Mouse (Mus musculus): ENCODE measurements around the gene Gm20498.
"Not testable (repeated sequence)": the region's sequence is repeated elsewhere in the genome, so short reads cannot be mapped to it uniquely, and the experiment has no call there.

Gm20498 gene

DNA sequence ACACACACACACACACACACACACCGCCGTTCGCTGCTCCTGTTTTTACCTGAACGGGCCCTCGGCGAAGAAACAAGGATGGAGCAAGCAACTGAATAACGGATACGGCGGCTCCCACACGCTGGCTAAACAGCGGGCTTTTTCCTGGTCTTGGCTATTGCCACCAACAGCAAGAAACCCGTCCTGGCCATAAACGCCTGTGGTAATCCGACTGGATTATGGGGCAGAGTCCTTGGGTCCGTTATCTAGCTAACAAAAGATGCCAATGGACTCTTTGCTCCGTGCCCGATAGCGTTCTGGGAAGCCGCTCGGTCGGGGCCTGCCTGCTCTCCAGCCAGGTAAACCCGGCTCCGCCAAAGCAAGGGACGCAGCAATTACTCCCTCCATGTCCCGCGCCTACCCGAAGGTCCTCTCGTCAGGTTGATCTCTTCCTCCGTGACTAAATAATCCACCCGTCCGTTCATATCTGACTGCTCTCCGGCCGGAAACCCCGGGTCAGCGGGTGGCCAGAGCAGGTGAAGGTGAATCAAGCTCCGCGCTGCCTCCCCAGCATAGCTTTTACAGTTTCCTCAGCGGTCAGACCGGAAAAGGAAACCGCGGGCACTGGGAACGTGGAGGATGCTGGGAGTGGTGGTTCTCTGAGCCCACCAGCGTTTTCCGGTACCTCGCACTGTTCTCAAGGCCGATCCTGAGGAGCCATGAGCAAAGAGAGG is at the start of gene Gm20498, which contains the start of gene Synj2bp:
TSS of gene Gm20498 (minus strand) at position 590 of the 713 bp plus-strand sequence.
TSS of gene Synj2bp (minus strand) at position 596 of the 713 bp plus-strand sequence.
- DNase-seq (ENCODE audit: low read depth, low spot score), result peak; percentile 92

DNA sequence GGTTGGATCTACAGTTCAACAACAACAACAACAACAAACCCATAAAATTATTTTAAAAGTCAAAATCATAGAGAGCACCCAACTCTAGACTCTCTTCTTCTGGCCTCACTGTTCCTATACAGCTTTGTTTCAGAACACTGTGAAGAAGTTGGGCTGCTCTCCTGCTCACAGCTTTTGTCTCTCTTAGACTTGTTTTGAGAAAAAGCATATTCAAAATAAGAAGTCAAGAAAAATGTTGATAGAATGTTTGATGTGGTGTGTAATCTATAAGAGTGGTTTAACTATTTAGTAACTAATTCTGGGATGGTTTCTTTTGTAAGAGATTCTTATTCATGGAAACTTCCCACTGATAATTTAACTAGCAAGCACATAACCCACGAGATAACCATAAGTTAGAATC is 35.7 kb upstream of the Gm20498 start, which contains the start of gene Adam21:
TSS of gene Adam21 (minus strand) at position 101 of the 400 bp plus-strand sequence.
- DNase-seq (ENCODE audit: low read depth, low spot score), result no peak

GRCm38 (mm10) chr12:81567931-81568330 is 35.2 kb upstream of the Gm20498 start:
- no peak for DNase-seq (ENCODE audit: low read depth, low spot score)

- DNase-seq (ENCODE audit: low read depth, low spot score), result no peak
Observed at GRCm38 (mm10) chr12:81564173-81564572, 31.5 kb upstream of the Gm20498 start.

GRCm38 (mm10) chr12:81549286-81549685 is 16.6 kb upstream of the Gm20498 start:
- no peak for DNase-seq (ENCODE audit: low read depth, low spot score)

- no peak for DNase-seq (ENCODE audit: low read depth, low spot score)
Observed at GRCm38 (mm10) chr12:81547163-81547562, 14.5 kb upstream of the Gm20498 start.

GRCm38 (mm10) chr12:81533029-81533419 is 319 bp upstream of the Gm20498 start:
- DNase-seq (ENCODE audit: low read depth, low spot score), result no peak

DNA sequence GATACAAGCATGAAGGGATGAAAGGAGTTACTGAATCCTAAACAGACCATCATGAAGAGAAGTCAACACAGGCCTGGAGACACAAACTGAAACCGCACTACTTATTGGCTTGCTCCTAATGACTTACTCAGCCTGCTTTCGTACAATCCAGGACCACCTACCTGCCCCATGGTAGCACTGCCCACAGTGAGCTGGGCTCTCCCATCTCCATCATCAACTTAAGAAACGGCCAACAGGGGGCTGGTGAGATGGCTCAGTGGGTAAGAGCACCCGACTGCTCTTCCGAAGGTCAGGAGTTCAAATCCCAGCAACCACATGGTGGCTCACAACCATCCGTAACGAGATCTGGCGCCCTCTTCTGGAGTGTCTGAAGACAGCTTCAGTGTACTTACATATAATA is 2.1 kb downstream of the Gm20498 start:
- DNase-seq (ENCODE audit: low read depth, low spot score), result peak; percentile 63

DNA sequence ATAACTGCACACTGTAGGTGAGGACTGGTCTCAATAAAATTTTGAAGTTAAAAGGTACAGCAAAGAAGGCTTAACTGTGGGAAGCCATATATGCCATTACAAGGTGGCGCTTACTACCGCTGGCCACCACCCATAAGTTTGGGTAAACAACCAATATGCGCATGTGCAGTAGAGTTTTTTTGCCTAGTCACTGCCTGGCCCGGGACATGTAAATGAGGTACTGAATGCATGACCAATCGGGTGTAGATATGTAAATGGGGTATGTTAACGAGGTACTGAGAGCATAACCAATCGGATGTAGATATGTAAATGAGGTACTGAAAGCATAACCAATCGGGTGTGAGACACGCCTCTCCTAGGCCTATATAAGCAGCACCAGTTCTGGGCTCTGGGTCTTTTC is 35.8 kb downstream of the Gm20498 start:
- DNase-seq (ENCODE audit: low read depth, low spot score), result peak; percentile 79

DNA sequence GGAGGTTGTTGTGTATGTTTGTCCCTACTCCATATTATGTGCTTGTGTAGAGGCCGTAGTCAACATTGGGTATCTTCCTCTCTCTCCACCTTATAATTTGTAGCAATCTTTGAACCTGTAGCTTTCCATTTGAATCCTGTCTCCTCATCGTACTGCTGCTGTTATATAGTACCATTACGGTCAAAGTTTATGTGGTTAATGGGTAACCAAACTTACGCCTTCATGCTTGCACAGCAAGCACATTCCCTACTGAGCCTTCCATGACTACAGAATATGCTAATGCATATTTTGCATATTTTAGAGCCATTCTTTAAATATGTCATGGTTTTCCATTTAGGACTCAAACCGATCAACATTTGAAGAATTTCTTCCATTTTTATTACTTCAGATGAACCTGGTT is 42.2 kb downstream of the Gm20498 start:
- no peak for DNase-seq (ENCODE audit: low read depth, low spot score)

- no peak for DNase-seq (ENCODE audit: low read depth, low spot score)
Observed at GRCm38 (mm10) chr12:81485311-81485710, 47.4 kb downstream of the Gm20498 start.

GRCm38 (mm10) chr12:81484727-81485191 is 47.9 kb downstream of the Gm20498 start, which contains the start of gene Cox16:
Gene Cox16, minus strand, starts transcription at chr12:81485127.
- DNase-seq (ENCODE audit: low read depth, low spot score), result peak; percentile 93

DNA sequence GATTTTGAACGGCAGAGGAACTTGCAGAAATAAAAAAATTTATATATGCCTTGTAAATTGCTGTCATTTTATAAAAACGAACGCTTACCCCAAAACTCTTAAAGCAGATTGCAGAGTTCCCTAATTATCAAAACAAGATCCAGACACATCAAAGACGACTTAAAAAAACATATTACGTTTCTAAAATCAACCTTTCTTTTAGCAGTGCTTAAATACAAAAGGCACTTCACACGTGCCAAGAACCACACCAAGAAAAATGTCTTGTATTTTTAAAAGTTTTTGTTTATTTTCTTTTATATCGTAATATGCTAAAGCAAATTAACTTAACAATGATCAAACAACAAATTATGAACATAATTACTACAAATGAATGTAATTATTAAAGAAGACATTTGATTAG is 48.5 kb downstream of the Gm20498 start:
- DNase-seq (ENCODE audit: low read depth, low spot score), result no peak

- DNase-seq (ENCODE audit: low read depth, low spot score), result peak; percentile 41
Observed at GRCm38 (mm10) chr12:81483656-81484055, 49.0 kb downstream of the Gm20498 start.

GRCm38 (mm10) chr12:81459051-81459450 is 73.7 kb downstream of the Gm20498 start:
- DNase-seq (ENCODE audit: low read depth, low spot score), result peak; percentile 83

GRCm38 (mm10) chr12:81438985-81439384 is 93.7 kb downstream of the Gm20498 start:
- peak; percentile 17 for DNase-seq (ENCODE audit: low read depth, low spot score)

GRCm38 (mm10) chr12:81434778-81435177 is 97.9 kb downstream of the Gm20498 start:
- DNase-seq (ENCODE audit: low read depth, low spot score), result not testable (repeated sequence)

GRCm38 (mm10) chr12:81421846-81422245 is 110.9 kb downstream of the Gm20498 start, which contains the start of gene Adam4:
Gene Adam4, minus strand, starts transcription at chr12:81421946.
- DNase-seq (ENCODE audit: low read depth, low spot score), result no peak

DNA sequence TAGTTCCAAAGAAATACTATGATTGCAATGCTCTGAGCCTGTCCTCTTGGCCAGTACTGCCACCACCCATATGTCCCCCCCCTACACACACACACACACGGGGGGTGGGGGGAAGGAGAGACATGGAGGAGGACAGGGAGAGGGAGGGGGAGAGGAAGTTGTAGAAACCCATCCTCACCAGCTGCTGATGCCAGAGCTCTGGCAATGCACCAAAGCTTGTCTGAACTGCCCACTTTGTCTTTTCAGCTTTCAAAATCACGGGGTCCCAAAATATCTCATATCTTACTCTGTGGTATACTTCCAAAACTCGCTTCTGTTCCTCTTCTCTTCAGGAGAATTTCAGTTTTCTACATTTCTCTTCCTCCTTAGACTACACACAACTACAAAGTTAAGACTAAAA is 119.5 kb downstream of the Gm20498 start:
- DNase-seq (ENCODE audit: low read depth, low spot score), result no peak

GRCm38 (mm10) chr12:81408966-81409365 is 123.7 kb downstream of the Gm20498 start:
- no peak for DNase-seq (ENCODE audit: low read depth, low spot score)

- DNase-seq (ENCODE audit: low read depth, low spot score), result peak; percentile 69
Observed at GRCm38 (mm10) chr12:81402187-81402586, 130.5 kb downstream of the Gm20498 start.

GRCm38 (mm10) chr12:81379364-81379763 is 153.3 kb downstream of the Gm20498 start, which contains the start of gene Gm4787:
Gene Gm4787, minus strand, starts transcription at chr12:81379464.
- not testable (repeated sequence) for DNase-seq (ENCODE audit: low read depth, low spot score)

- DNase-seq (ENCODE audit: low read depth, low spot score), result no peak
Observed at GRCm38 (mm10) chr12:81333841-81334240, 198.9 kb downstream of the Gm20498 start.

Measured in R1 (cell line).